Mouse (Mus musculus): ENCODE measurements around the gene Skap1.

GRCm38 (mm10) chr11:96483179-96483578 is 18.8 kb downstream of the Skap1 start:
- no peak for TF ChIP-seq CTCF (IDR thresholded peaks at IDR 0.05; ENCODE audit: borderline replicate concordance, insufficient read depth, low read depth, low read length)
- no peak for TF ChIP-seq POLR2A (IDR thresholded peaks at IDR 0.05; ENCODE audit: borderline replicate concordance, insufficient read depth, low read length)
